Mouse (Mus musculus) ovary, postnatal 14 days (tissue): ENCODE data around the gene Tbc1d32.
A peak's percentile ranks its signal among the peaks of the same experiment; 100 is the strongest.
"Not testable (repeated sequence)": the region's sequence is repeated elsewhere in the genome, so short reads cannot be mapped to it uniquely, and the experiment has no call there.

Source experiments
- DNase-seq: peaks from one replicate; pipeline ENCODE4 v3.0.0; 2022; ENCODE audit warnings: low spot score

The Tbc1d32 gene

GRCm38 (mm10) chr10:56228568-56229209 is at the start of gene Tbc1d32:
Gene Tbc1d32, minus strand, starts transcription at chr10:56228689.
- DNase-seq = peak; percentile 88

GRCm38 (mm10) chr10:56227771-56228275 is 666 bp downstream of the Tbc1d32 start:
- peak; percentile 0 for DNase-seq

GRCm38 (mm10) chr10:56215797-56216196 is 12.7 kb downstream of the Tbc1d32 start:
- DNase-seq = no peak

- no peak for DNase-seq
These were observed 18.1 kb downstream of the Tbc1d32 start for GRCm38 (mm10) chr10:56210343-56210742.

DNA sequence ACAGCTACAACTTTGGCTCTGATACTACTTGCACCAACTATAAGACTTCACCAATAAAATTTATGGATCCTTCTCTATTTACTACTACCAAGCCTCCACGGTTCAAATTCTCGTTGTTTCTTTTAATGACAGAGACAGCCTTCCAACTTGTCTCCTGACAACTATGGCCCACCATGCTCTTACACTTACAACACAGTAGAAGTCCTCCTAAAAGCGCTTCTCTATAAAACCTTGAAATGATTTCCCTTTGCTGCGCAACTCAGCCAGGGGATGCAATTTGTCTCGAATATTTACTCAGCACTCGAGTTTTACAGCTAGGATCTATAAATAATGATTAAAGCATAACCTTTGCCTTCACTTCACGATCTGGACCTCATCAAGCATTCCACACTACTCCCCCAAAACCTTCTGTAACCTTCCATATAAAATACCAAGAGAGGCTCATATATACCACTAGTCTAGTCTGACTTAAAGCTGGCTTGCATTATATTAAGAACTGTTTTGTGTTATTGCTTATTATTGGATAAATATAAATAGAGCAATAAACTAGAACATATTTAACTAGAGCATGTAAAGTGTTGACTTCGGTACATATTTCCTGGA is 21.6 kb downstream of the Tbc1d32 start:
- DNase-seq = no peak

GRCm38 (mm10) chr10:56204348-56204747 is 24.1 kb downstream of the Tbc1d32 start:
- DNase-seq = no peak

- no peak for DNase-seq
These were observed 28.6 kb downstream of the Tbc1d32 start for GRCm38 (mm10) chr10:56199902-56200301.

GRCm38 (mm10) chr10:56198691-56199090 is 29.8 kb downstream of the Tbc1d32 start:
- DNase-seq = no peak

- DNase-seq = no peak
These were observed 34.2 kb downstream of the Tbc1d32 start for GRCm38 (mm10) chr10:56194310-56194709.

DNA sequence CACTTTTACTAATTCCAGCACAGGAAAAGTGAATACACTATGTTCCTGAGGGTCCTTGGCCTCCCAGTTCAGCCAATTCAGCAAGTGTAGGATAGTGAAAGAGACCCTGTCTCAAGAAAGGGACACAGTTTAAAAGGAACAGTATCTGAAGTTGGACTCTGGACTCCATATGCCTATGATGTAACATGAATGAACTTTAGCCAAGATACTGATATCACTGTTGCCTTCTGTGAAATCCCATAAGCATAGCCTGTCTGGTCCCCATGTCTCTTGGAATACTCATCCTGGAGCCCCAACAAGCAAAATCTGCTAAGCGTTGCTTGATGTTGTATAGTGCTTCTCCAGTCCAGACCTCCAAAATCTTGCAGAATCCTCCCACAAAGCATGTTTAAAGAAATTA is 46.8 kb downstream of the Tbc1d32 start:
- DNase-seq = no peak

- no peak for DNase-seq
These were observed 55.3 kb downstream of the Tbc1d32 start for GRCm38 (mm10) chr10:56173184-56173583.

GRCm38 (mm10) chr10:56167721-56168120 is 60.8 kb downstream of the Tbc1d32 start:
- not testable (repeated sequence) for DNase-seq

GRCm38 (mm10) chr10:56165758-56166157 is 62.7 kb downstream of the Tbc1d32 start:
- DNase-seq = no peak

DNA sequence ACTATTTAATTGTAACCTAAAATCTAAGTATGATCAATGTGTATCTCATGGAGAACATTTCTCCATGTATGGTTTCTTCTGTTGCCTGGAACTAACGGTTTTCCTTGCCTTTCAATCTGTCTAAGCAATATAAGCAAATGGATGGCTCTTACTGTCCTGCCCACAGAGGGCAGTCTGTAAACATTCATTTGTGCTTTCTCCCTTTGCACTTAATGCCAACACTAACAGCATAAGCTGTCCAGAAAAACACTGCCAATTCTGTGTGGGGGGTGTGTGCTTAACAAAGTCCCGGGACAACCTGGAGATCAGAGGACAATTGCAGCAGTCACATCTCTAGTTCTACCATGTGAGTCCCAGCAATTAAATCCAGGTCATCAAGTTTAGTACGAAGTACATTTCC is 64.1 kb downstream of the Tbc1d32 start:
- no peak for DNase-seq

- no peak for DNase-seq
These were observed 69.7 kb downstream of the Tbc1d32 start for GRCm38 (mm10) chr10:56158748-56159147.

GRCm38 (mm10) chr10:56158207-56158606 is 70.3 kb downstream of the Tbc1d32 start:
- DNase-seq = no peak

GRCm38 (mm10) chr10:56156956-56157355 is 71.5 kb downstream of the Tbc1d32 start:
- DNase-seq = no peak

DNA sequence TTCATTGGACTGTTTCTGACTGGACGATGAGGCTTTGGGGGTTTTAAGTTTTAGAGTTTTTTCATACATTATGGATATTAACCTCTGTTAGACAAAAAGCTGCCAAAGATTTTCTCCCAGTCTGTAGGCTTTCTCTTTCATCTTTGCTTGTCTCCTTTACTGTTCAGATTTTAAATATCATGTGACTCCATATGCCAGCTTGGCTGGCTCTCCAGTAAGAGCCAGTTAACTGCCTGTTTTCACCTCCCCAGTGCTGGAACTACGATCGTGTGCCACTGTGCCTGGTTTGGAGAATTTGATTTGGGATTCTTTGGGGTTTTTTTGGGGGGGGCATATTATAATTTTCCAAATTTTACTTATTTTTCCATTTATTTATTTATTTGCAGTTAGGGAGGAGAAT is 79.6 kb downstream of the Tbc1d32 start:
- no peak for DNase-seq

DNA sequence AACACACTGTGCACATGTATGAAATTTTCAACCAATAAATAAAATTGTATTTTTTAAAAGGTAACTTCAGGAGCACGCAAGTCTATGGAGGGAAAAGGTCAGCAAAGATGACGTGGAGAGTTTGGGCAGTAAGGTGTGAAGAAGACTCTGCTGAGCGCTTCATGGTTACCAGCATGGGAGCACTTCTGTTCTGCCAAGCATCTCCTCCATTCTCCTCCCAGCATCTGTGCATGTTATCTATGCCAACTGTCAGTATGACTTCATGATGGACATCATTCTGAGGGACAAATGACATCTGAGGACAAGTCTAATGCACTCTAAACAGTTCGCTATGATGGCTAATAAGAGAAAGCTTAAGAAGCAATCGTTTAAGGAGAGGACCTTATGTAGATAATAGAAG is 91.3 kb downstream of the Tbc1d32 start:
- no peak for DNase-seq

GRCm38 (mm10) chr10:56129642-56130041 is 98.8 kb downstream of the Tbc1d32 start:
- no peak for DNase-seq

DNA sequence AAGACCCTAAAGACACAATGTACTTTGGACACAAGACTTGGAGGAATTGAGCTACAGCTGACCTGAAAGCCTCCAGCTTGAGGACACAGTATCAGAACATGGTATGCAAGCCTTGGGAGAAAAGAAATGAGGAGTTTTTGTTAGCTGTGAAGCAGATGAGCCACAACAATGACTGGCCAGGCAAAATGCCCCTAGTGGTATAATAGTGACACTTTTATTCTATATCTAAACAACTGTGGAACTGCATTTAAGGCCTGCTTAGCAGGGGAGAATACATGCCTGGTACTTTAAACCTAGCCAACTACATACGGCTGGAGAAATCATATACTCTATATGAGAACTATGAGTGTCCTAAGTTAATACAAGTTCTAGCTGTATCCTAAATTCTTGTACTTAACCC is 101.5 kb downstream of the Tbc1d32 start:
- no peak for DNase-seq

DNA sequence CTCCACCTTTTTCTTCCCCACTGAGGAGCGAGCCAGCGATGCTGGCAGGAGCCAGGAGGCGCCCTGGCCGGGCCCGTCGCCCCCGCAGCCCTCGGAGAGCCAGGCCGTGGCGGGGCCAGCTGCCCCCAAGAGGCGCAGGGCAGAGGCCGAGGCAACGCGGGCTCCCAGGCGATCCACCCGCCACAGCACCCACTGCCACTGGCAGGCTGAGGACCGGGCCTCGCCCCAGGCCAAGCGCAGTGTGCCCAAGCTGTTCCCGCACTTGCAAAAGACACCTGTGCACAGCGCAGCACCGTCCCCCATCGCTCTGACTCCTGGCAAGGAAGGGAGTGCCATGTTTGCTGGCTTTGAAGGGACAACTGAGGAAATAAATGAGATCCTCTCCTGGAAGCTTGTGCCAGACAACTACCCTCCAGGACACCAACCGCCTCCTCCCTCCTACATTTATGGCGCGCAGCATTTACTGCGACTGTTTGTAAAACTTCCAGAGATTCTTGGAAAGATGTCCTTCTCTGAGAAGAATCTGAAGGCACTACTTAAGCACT is 112.8 kb downstream of the Tbc1d32 start:
- DNase-seq = no peak

DNA sequence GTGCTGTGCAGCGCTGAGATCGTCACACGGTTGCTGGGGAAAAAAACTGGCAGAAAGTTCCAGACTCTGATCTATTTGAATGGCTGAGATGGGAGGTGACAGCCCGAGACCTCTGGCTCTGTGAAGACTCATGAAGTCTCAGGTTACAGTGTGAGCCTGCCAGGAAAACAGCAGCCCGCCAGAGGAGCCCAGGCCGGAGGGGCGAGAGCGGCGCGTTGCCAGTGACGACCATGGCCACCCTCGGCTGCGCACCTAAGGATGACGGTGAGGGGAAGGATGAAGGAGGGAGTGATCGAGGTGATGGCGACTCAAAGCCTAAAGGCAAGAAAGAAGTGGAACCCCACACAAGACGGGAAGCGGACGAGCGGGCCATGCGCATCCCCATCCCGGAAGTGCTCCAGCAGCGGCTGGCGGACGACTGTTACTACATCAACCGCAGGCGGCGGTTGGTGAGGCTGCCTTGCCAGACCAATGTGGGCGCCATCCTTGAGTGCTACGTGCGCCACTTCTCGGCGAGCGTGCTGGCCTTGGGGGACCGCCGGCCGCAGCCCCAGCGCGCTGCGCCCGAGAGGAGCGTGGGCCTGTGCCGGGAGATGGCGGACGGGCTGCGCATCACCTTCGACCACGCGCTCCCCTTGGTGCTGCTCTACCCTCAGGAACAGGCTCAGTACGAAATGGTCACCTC is 113.4 kb downstream of the Tbc1d32 start:
- peak; percentile 39 for DNase-seq
